Mouse (Mus musculus): ENCODE measurements at regions not wholly inside any gene's neighbourhood (a gene's known extent, or its start where the extent isn't known, plus 50 kb on each side); places are given as distances from the start of the nearest gene placed in this dataset.

DNA sequence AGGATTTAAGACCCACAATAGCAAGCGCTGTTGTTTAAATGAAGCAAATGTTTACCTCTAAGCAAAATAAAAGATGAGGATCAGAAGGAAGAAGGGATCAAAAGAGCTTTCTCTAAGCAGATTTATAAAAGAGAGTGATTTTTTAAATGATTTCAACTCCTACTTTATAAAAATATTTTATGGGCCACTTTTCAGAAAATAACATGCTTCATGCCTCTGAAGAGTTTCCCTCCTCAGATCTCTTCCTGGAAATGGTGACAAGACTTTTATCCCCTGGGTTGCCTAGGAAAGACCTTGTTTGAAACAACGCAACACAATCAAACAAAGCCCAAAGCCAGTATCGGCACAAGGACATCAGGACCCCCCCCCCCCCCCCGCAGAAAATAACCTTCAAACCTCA is 265.6 kb upstream of the Sall1 start:
- TF ChIP-seq POLR2A (IDR thresholded peaks at IDR 0.05; ENCODE audit: borderline replicate concordance, extremely low read depth, low read depth, low read length) (no peak), CTCF (IDR thresholded peaks at IDR 0.05; ENCODE audit: insufficient read depth, low read length) (no peak)

Measured in lung, adult 2 months (tissue).